Mouse (Mus musculus): Measurements from ENCODE around the gene Fan1. TPM values are rescaled to one million over a fixed set of nuclear protein-coding genes. Genes with fewer than 3 reads are reported as not detected.

Fan1 gene
- polyA plus RNA-seq, 1 experiment from 2014 or later: 6.0 TPM

- H3K9me3 ChIP-seq (replicated peaks; ENCODE audit: control insufficient read depth, low read length): no peaks in the 10 kb centered on the region
- 68% methylated on average over 14 of the region's 14 CpGs for WGBS (ENCODE audit: insufficient replicate concordance)
- H3K4me2 ChIP-seq: no peak overlapping the region
- H3K27ac ChIP-seq (ENCODE audit: low read depth, low read length): no peak overlapping the region
- no peak for ATAC-seq (replicated peaks; ENCODE audit: insufficient number of reproducible peaks, low FRiP score, low TSS enrichment)
- H3K9ac ChIP-seq (ENCODE audit: low read depth, low read length): no peak overlapping the region
- H3K27me3 ChIP-seq (ENCODE audit: control insufficient read depth, insufficient read depth, low read length): no peaks in the 10 kb centered on the region
- H3K4me3 ChIP-seq (ENCODE audit: low read depth, low read length): no peak overlapping the region
- peaks cover 4% of the 10 kb centered on the region; the same call in 1 of the 2 replicates for H3K36me3 ChIP-seq (ENCODE audit: control insufficient read depth, insufficient read depth, low read length)
- H3K4me1 ChIP-seq (ENCODE audit: control insufficient read depth, insufficient read depth, low read length): no peaks in the 10 kb centered on the region
Measured at GRCm38 (mm10) chr7:64354206-64354605, 19.7 kb downstream of the Fan1 start.

GRCm38 (mm10) chr7:64351087-64351486 lies 22.8 kb downstream of the Fan1 start:
- Histone ChIP-seq H3K36me3 (ENCODE audit: control insufficient read depth, insufficient read depth, low read length) (peaks cover 2% of the 10 kb centered on the region; the same call in 1 of the 2 replicates), H3K4me2 (no peak overlapping the region), H3K4me1 (ENCODE audit: control insufficient read depth, insufficient read depth, low read length) (no peaks in the 10 kb centered on the region), H3K9ac (ENCODE audit: low read depth, low read length) (no peak overlapping the region), H3K9me3 (replicated peaks; ENCODE audit: control insufficient read depth, low read length) (no peaks in the 10 kb centered on the region), H3K27ac (ENCODE audit: low read depth, low read length) (no peak overlapping the region), H3K27me3 (ENCODE audit: control insufficient read depth, insufficient read depth, low read length) (no peaks in the 10 kb centered on the region), H3K4me3 (ENCODE audit: low read depth, low read length) (no peak overlapping the region)
- ATAC-seq (replicated peaks; ENCODE audit: insufficient number of reproducible peaks, low FRiP score, low TSS enrichment): no peak
- 81% methylated on average over 4 of the region's 4 CpGs for WGBS (ENCODE audit: insufficient replicate concordance)

DNA sequence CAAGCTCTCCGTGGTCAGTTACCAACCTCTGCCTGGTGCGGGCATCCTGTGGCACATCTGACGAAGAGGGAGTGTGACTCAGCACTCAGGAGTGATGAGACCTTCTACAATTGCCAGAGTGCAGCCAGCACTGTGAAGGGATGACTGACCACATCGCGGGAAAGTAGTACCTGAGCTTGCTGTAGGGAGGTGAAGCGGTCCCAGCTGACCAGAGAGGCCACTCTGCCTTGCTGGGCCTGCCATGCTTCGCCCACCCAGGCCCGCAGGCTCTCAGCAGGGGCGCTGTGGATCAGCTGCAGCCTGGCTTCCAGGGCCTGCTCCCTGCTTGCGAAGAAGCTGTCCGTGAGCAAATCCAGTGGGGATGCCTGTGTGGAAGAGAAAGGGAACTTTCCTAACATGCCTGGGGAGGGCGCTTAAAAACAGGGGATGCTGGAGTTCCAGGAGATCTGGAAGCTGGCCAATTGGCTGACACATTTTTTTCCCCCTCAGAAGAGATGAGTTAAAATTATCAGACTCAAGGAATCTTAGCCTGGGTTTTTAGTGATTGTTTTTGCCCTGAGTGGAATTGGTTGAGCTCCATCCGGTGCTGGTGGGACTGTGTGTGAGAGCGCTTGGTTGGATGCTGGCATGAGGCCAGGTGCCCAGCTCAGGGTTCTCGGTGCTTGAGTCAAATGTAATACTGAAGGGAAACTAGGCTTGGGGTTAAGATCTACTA lies 24.6 kb downstream of the Fan1 start:
- Histone ChIP-seq H3K4me1 (ENCODE audit: control insufficient read depth, insufficient read depth, low read length) (no peaks in the 10 kb centered on the region), H3K9me3 (replicated peaks; ENCODE audit: control insufficient read depth, low read length) (no peaks in the 10 kb centered on the region), H3K9ac (ENCODE audit: low read depth, low read length) (no peak overlapping the region), H3K27ac (ENCODE audit: low read depth, low read length) (no peak overlapping the region), H3K27me3 (ENCODE audit: control insufficient read depth, insufficient read depth, low read length) (no peaks in the 10 kb centered on the region), H3K4me3 (ENCODE audit: low read depth, low read length) (no peak overlapping the region), H3K36me3 (ENCODE audit: control insufficient read depth, insufficient read depth, low read length) (peaks cover 2% of the 10 kb centered on the region; the same call in 1 of the 2 replicates), H3K4me2 (no peak overlapping the region)
- no peak for ATAC-seq (replicated peaks; ENCODE audit: insufficient number of reproducible peaks, low FRiP score, low TSS enrichment)
- WGBS (ENCODE audit: insufficient replicate concordance): 86% methylated on average over 15 of the region's 15 CpGs

- no peaks in the 10 kb centered on the region for H3K27me3 ChIP-seq (ENCODE audit: control insufficient read depth, insufficient read depth, low read length)
- no peak overlapping the region for H3K4me2 ChIP-seq
- no peak for ATAC-seq (replicated peaks; ENCODE audit: insufficient number of reproducible peaks, low FRiP score, low TSS enrichment)
- H3K9ac ChIP-seq (ENCODE audit: low read depth, low read length): no peak overlapping the region
- 90% methylated on average over 1 of the region's 1 CpGs for WGBS (ENCODE audit: insufficient replicate concordance)
- no peaks in the 10 kb centered on the region for H3K4me1 ChIP-seq (ENCODE audit: control insufficient read depth, insufficient read depth, low read length)
- no peak overlapping the region for H3K4me3 ChIP-seq (ENCODE audit: low read depth, low read length)
- H3K27ac ChIP-seq (ENCODE audit: low read depth, low read length): no peak overlapping the region
- no peaks in the 10 kb centered on the region; the same call in 1 of the 2 replicates for H3K36me3 ChIP-seq (ENCODE audit: control insufficient read depth, insufficient read depth, low read length)
- no peaks in the 10 kb centered on the region for H3K9me3 ChIP-seq (replicated peaks; ENCODE audit: control insufficient read depth, low read length)
Measured at GRCm38 (mm10) chr7:64347813-64348212, 26.1 kb downstream of the Fan1 start.

DNA sequence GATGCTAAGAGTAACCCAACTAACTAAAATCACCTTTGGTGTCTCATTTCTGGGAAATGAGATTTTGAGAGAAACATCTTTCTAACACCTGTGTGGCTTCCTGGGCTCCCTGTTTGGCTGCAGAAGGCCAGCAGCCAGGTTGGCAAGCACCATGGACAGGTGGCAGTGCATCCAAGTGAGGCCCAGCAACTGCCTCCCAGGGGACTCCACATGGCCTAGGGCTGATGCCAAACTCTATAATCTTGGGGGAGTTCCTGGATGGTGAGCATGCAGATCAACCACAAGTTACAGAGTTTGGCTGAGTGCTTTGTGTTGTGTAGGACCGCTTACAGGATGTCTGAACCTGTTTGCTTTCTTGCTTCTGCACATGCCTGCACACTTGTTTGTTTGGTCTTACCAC lies 41.2 kb downstream of the Fan1 start:
- Histone ChIP-seq H3K27ac (ENCODE audit: low read depth, low read length) (no peak overlapping the region), H3K36me3 (ENCODE audit: control insufficient read depth, insufficient read depth, low read length) (peaks cover 6% of the 10 kb centered on the region; the same call in 1 of the 2 replicates), H3K27me3 (ENCODE audit: control insufficient read depth, insufficient read depth, low read length) (no peaks in the 10 kb centered on the region), H3K4me1 (ENCODE audit: control insufficient read depth, insufficient read depth, low read length) (no peaks in the 10 kb centered on the region), H3K4me3 (ENCODE audit: low read depth, low read length) (no peak overlapping the region), H3K9ac (ENCODE audit: low read depth, low read length) (no peak overlapping the region), H3K4me2 (no peak overlapping the region), H3K9me3 (replicated peaks; ENCODE audit: control insufficient read depth, low read length) (no peaks in the 10 kb centered on the region)
- WGBS (ENCODE audit: insufficient replicate concordance): 88% methylated on average over 1 of the region's 1 CpGs
- no peak for ATAC-seq (replicated peaks; ENCODE audit: insufficient number of reproducible peaks, low FRiP score, low TSS enrichment)

- no peak overlapping the region for H3K4me2 ChIP-seq
- H3K9me3 ChIP-seq (replicated peaks; ENCODE audit: control insufficient read depth, low read length): no peaks in the 10 kb centered on the region
- 76% methylated on average over 3 of the region's 3 CpGs for WGBS (ENCODE audit: insufficient replicate concordance)
- no peak overlapping the region for H3K27ac ChIP-seq (ENCODE audit: low read depth, low read length)
- peaks cover 5% of the 10 kb centered on the region; the same call in 1 of the 2 replicates for H3K36me3 ChIP-seq (ENCODE audit: control insufficient read depth, insufficient read depth, low read length)
- ATAC-seq (replicated peaks; ENCODE audit: insufficient number of reproducible peaks, low FRiP score, low TSS enrichment): no peak
- no peaks in the 10 kb centered on the region for H3K27me3 ChIP-seq (ENCODE audit: control insufficient read depth, insufficient read depth, low read length)
- H3K9ac ChIP-seq (ENCODE audit: low read depth, low read length): no peak overlapping the region
- no peaks in the 10 kb centered on the region for H3K4me1 ChIP-seq (ENCODE audit: control insufficient read depth, insufficient read depth, low read length)
- H3K4me3 ChIP-seq (ENCODE audit: low read depth, low read length): no peak overlapping the region
Measured at GRCm38 (mm10) chr7:64331309-64331708, 42.6 kb downstream of the Fan1 start.

DNA sequence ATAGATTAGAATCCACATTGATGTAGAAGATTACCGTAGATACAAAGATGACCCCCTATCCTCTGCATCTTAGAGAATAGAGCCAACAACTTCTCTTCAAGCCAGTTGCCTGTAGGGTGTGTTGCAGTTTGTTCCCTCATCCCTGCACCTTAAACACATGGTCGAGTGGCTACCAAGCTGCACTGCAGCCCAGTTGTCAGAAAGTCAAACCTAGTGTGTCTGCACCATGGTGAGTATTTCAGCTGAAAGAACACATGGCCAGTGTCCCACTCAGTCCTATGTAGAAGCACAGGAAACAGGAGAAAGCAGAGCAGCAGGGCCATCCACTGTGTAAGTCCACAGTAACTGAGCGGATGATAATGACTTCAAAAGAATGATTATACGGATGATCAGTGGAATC lies 46.4 kb downstream of the Fan1 start:
- no peaks in the 10 kb centered on the region for H3K9me3 ChIP-seq (replicated peaks; ENCODE audit: control insufficient read depth, low read length)
- no peak overlapping the region for H3K27ac ChIP-seq (ENCODE audit: low read depth, low read length)
- H3K27me3 ChIP-seq (ENCODE audit: control insufficient read depth, insufficient read depth, low read length): no peaks in the 10 kb centered on the region
- no peak overlapping the region for H3K4me3 ChIP-seq (ENCODE audit: low read depth, low read length)
- H3K9ac ChIP-seq (ENCODE audit: low read depth, low read length): no peak overlapping the region
- no peak overlapping the region for H3K4me2 ChIP-seq
- 84% methylated on average over 4 of the region's 4 CpGs for WGBS (ENCODE audit: insufficient replicate concordance)
- ATAC-seq (replicated peaks; ENCODE audit: insufficient number of reproducible peaks, low FRiP score, low TSS enrichment): no peak
- H3K4me1 ChIP-seq (ENCODE audit: control insufficient read depth, insufficient read depth, low read length): no peaks in the 10 kb centered on the region
- 0 out of 2 replicates have a peak, but pooled peaks cover 2% of the 10 kb centered on the region for H3K36me3 ChIP-seq (ENCODE audit: control insufficient read depth, insufficient read depth, low read length)

DNA sequence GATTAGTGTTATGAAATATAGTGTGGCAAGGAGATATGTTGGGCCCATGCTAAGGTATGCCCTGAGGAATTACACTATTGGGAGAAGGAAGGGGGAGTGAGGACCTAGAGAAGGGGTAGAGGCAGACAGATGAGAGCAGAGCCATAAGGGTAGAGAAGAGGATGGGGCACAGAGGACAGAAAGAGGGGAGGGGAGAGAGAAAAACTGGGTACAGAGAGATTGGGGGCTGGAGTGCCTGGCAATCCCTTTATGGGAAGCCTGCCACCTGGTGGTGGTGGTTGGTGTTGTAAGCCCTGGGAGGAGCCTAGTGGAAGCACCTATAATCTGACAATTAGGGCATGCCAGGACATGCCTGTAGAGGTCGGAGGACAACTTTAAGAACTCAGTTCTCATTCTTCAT lies 47.0 kb downstream of the Fan1 start:
- Histone ChIP-seq H3K4me1 (ENCODE audit: control insufficient read depth, insufficient read depth, low read length) (no peaks in the 10 kb centered on the region), H3K4me3 (ENCODE audit: low read depth, low read length) (no peak overlapping the region), H3K4me2 (no peak overlapping the region), H3K9ac (ENCODE audit: low read depth, low read length) (no peak overlapping the region), H3K27ac (ENCODE audit: low read depth, low read length) (no peak overlapping the region), H3K27me3 (ENCODE audit: control insufficient read depth, insufficient read depth, low read length) (no peaks in the 10 kb centered on the region), H3K9me3 (replicated peaks; ENCODE audit: control insufficient read depth, low read length) (no peaks in the 10 kb centered on the region), H3K36me3 (ENCODE audit: control insufficient read depth, insufficient read depth, low read length) (0 out of 2 replicates have a peak, but pooled peaks cover 2% of the 10 kb centered on the region)
- 29% methylated on average over 1 of the region's 1 CpGs for WGBS (ENCODE audit: insufficient replicate concordance)
- ATAC-seq (replicated peaks; ENCODE audit: insufficient number of reproducible peaks, low FRiP score, low TSS enrichment): no peak

DNA sequence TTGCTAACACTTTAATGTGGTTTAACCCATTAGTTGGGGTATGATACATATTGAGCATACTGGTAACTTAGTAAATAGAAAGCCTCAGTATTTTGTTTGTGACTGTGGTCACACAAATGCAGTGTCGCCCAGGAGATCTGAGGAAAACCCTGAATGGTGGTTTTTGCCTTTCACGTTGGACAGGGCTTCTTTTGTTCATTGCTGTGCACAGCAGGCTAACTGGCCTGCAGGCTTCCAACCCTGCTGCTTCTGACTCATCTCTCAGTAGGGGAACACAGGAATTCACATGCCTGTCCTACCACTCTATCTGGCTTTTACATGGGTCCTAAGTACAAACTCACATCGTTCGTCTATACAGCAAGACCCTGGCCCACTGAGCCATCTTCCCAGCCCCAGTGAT lies 52.2 kb downstream of the Fan1 start:
- Histone ChIP-seq H3K4me1 (ENCODE audit: control insufficient read depth, insufficient read depth, low read length) (no peaks in the 10 kb centered on the region), H3K27me3 (ENCODE audit: control insufficient read depth, insufficient read depth, low read length) (no peaks in the 10 kb centered on the region), H3K4me2 (no peak overlapping the region), H3K9ac (ENCODE audit: low read depth, low read length) (no peak overlapping the region), H3K36me3 (ENCODE audit: control insufficient read depth, insufficient read depth, low read length) (peaks cover 9% of the 10 kb centered on the region; the same call in 1 of the 2 replicates), H3K27ac (ENCODE audit: low read depth, low read length) (no peak overlapping the region), H3K9me3 (replicated peaks; ENCODE audit: control insufficient read depth, low read length) (no peaks in the 10 kb centered on the region), H3K4me3 (ENCODE audit: low read depth, low read length) (no peak overlapping the region)
- ATAC-seq (replicated peaks; ENCODE audit: insufficient number of reproducible peaks, low FRiP score, low TSS enrichment): no peak
- 85% methylated on average over 4 of the region's 4 CpGs for WGBS (ENCODE audit: insufficient replicate concordance)
